Mouse (Mus musculus) hindbrain, embryonic 16.5 days (tissue): ENCODE data around the gene Fbxl13. TPM values are rescaled to one million over a fixed set of nuclear protein-coding genes. Genes with fewer than 3 reads are reported as not detected.

ENCODE experiments used
- ATAC-seq: fragments of 200-750 bp; cut with Nextera tagmentation; 2 replicates; pipeline ENCODE4 v1.8.0; 2017; ENCODE audit warnings: moderate TSS enrichment, moderate library complexity
- H3K27ac ChIP-seq: fragments of 300-500 bp; sonication (generic); 2 replicates; pipeline ENCODE4 v1.5.1; 2014; ENCODE audit warnings: low read depth, mild to moderate bottlenecking, control low read depth, low read length, moderate library complexity
- H3K27me3 ChIP-seq: fragments of 300-500 bp; sonication (generic); replicated peaks from 2 replicates; pipeline ENCODE4 v1.6.1; 2014; ENCODE audit warnings: low read length; ENCODE audit not compliant: control insufficient read depth, insufficient read depth
- H3K36me3 ChIP-seq: fragments of 300-500 bp; sonication (generic); 2 replicates; pipeline ENCODE4 v1.6.1; 2014; ENCODE audit warnings: mild to moderate bottlenecking, low read length, moderate library complexity, mixed read lengths; ENCODE audit not compliant: control insufficient read depth, insufficient read depth
- H3K4me1 ChIP-seq: fragments of 300-500 bp; sonication (generic); 2 replicates; pipeline ENCODE4 v1.6.1; 2014; ENCODE audit warnings: low read depth, low read length; ENCODE audit not compliant: control insufficient read depth, insufficient read depth
- H3K4me2 ChIP-seq: fragments of 300-500 bp; sonication (generic); 2 replicates; pipeline ENCODE4 v1.6.1; 2014; ENCODE audit warnings: mild to moderate bottlenecking, low read length, control low read depth, moderate library complexity
- H3K4me3 ChIP-seq: fragments of 300-500 bp; sonication (generic); 2 replicates; pipeline ENCODE4 v1.5.1; 2014; ENCODE audit warnings: mild to moderate bottlenecking, low read length, control low read depth, moderate library complexity
- H3K9ac ChIP-seq: fragments of 300-500 bp; sonication (generic); 2 replicates; pipeline ENCODE4 v1.6.1; 2014; ENCODE audit warnings: low read depth, mild to moderate bottlenecking, control low read depth, low read length, moderate library complexity
- H3K9me3 ChIP-seq: fragments of 300-500 bp; sonication (generic); 2 replicates; pipeline ENCODE4 v1.6.1; 2014; ENCODE audit warnings: mild to moderate bottlenecking, low read length, moderate library complexity; ENCODE audit not compliant: control insufficient read depth
- WGBS: fragments of 180-500 bp; shearing (Covaris S2); extraction: QIAGEN DNeasy Blood & Tissue Kit; methylation state at CpG from one replicate; pipeline ENCODE4 v1.1.7; 2014; 5-methylcytosine and 5-hydroxymethylcytosine counted together
- polyA plus RNA-seq: library from polyadenylated mRNA; unstranded; fragments of >200 nt; fragmentation: Nextera tagmentation; extraction: Ambion mirVana; gene quantifications from 2 replicates; pipeline ENCODE4 v1.2.1, GENCODE M21; 2015

The Fbxl13 gene
- polyA plus RNA-seq, 1 experiment from 2014 or later = 0.21 TPM

- WGBS = 20% methylated on average over 11 of the region's 11 CpGs
- Histone ChIP-seq H3K27me3 (no peaks in the 10 kb centered on the region), H3K36me3 (no peaks in the 10 kb centered on the region), H3K4me1 (no peaks in the 10 kb centered on the region), H3K4me2 (no peak overlapping the region), H3K4me3 (no peak overlapping the region), H3K27ac (no peak overlapping the region), H3K9me3 (no peaks in the 10 kb centered on the region), H3K9ac (no peak overlapping the region)
- ATAC-seq = no peak
Measured at GRCm38 (mm10) chr5:21526835-21527485, 118.5 kb downstream of the Fbxl13 start.

- Histone ChIP-seq H3K27ac (no peak overlapping the region), H3K27me3 (no peaks in the 10 kb centered on the region), H3K9ac (no peak overlapping the region), H3K4me2 (no peak overlapping the region), H3K36me3 (no peaks in the 10 kb centered on the region), H3K4me1 (no peaks in the 10 kb centered on the region), H3K9me3 (no peaks in the 10 kb centered on the region), H3K4me3 (no peak overlapping the region)
- ATAC-seq = no peak
- 82% methylated on average over 3 of the region's 3 CpGs for WGBS
Measured at GRCm38 (mm10) chr5:21519166-21519565, 126.3 kb downstream of the Fbxl13 start.

GRCm38 (mm10) chr5:21518207-21518606, 127.2 kb downstream of the Fbxl13 start:
- WGBS = 71% methylated on average over 4 of the region's 4 CpGs

GRCm38 (mm10) chr5:21517562-21517961, 127.9 kb downstream of the Fbxl13 start:
- Histone ChIP-seq H3K4me3 (no peak overlapping the region), H3K4me1 (no peaks in the 10 kb centered on the region), H3K36me3 (no peaks in the 10 kb centered on the region), H3K4me2 (no peak overlapping the region), H3K9me3 (no peaks in the 10 kb centered on the region), H3K9ac (no peak overlapping the region), H3K27ac (no peak overlapping the region), H3K27me3 (no peaks in the 10 kb centered on the region)
- WGBS = 96% methylated on average over 2 of the region's 2 CpGs
- no peak for ATAC-seq

More at GRCm38 (mm10) chr5:21518207-21518606, 127.2 kb downstream of the Fbxl13 start:
- H3K9me3 ChIP-seq = no peaks in the 10 kb centered on the region
- H3K4me3 ChIP-seq = no peak overlapping the region
- H3K27ac ChIP-seq = no peak overlapping the region
- H3K9ac ChIP-seq = no peak overlapping the region
- no peaks in the 10 kb centered on the region for H3K27me3 ChIP-seq
- no peaks in the 10 kb centered on the region for H3K36me3 ChIP-seq
- no peak overlapping the region for H3K4me2 ChIP-seq
- no peaks in the 10 kb centered on the region for H3K4me1 ChIP-seq
- no peak for ATAC-seq

GRCm38 (mm10) chr5:21513363-21513762, 132.1 kb downstream of the Fbxl13 start:
- 68% methylated on average over 10 of the region's 10 CpGs for WGBS
- Histone ChIP-seq H3K4me2 (no peak overlapping the region), H3K27ac (no peak overlapping the region), H3K36me3 (no peaks in the 10 kb centered on the region), H3K4me3 (no peak overlapping the region), H3K27me3 (no peaks in the 10 kb centered on the region), H3K9ac (no peak overlapping the region), H3K9me3 (no peaks in the 10 kb centered on the region), H3K4me1 (no peaks in the 10 kb centered on the region)
- ATAC-seq = no peak

GRCm38 (mm10) chr5:21509801-21510200, 135.6 kb downstream of the Fbxl13 start:
- Histone ChIP-seq H3K9ac (no peak overlapping the region), H3K4me3 (no peak overlapping the region), H3K27ac (no peak overlapping the region), H3K27me3 (no peaks in the 10 kb centered on the region), H3K9me3 (no peaks in the 10 kb centered on the region), H3K4me1 (no peaks in the 10 kb centered on the region), H3K36me3 (no peaks in the 10 kb centered on the region), H3K4me2 (no peak overlapping the region)
- no peak for ATAC-seq
- WGBS = 82% methylated on average over 4 of the region's 4 CpGs

- Histone ChIP-seq H3K4me2 (no peak overlapping the region), H3K4me3 (no peak overlapping the region), H3K9me3 (no peaks in the 10 kb centered on the region), H3K9ac (no peak overlapping the region), H3K4me1 (no peaks in the 10 kb centered on the region), H3K36me3 (no peaks in the 10 kb centered on the region), H3K27ac (no peak overlapping the region), H3K27me3 (no peaks in the 10 kb centered on the region)
- no peak for ATAC-seq
- 78% methylated on average over 1 of the region's 1 CpGs for WGBS
Measured at GRCm38 (mm10) chr5:21506887-21507286, 138.5 kb downstream of the Fbxl13 start.

GRCm38 (mm10) chr5:21505159-21505558, 140.3 kb downstream of the Fbxl13 start:
- Histone ChIP-seq H3K9me3 (no peaks in the 10 kb centered on the region), H3K4me3 (no peak overlapping the region), H3K4me1 (no peaks in the 10 kb centered on the region), H3K27me3 (no peaks in the 10 kb centered on the region), H3K4me2 (no peak overlapping the region), H3K9ac (no peak overlapping the region), H3K27ac (no peak overlapping the region), H3K36me3 (no peaks in the 10 kb centered on the region)
- 85% methylated on average over 8 of the region's 8 CpGs for WGBS
- no peak for ATAC-seq

GRCm38 (mm10) chr5:21502936-21503610, 142.4 kb downstream of the Fbxl13 start:
- no peaks in the 10 kb centered on the region for H3K4me1 ChIP-seq
- H3K9ac ChIP-seq = no peak overlapping the region
- no peak for ATAC-seq

More at GRCm38 (mm10) chr5:21502936-21503610, 142.4 kb downstream of the Fbxl13 start:
- no peaks in the 10 kb centered on the region for H3K36me3 ChIP-seq
- H3K9me3 ChIP-seq = no peaks in the 10 kb centered on the region
- no peak overlapping the region for H3K4me2 ChIP-seq
- H3K27me3 ChIP-seq = no peaks in the 10 kb centered on the region
- no peak overlapping the region for H3K4me3 ChIP-seq
- 89% methylated on average over 13 of the region's 13 CpGs for WGBS
- H3K27ac ChIP-seq = no peak overlapping the region
